29 mouse cellular contexts compared by ENCODE assay signal in the genomic region with DNA sequence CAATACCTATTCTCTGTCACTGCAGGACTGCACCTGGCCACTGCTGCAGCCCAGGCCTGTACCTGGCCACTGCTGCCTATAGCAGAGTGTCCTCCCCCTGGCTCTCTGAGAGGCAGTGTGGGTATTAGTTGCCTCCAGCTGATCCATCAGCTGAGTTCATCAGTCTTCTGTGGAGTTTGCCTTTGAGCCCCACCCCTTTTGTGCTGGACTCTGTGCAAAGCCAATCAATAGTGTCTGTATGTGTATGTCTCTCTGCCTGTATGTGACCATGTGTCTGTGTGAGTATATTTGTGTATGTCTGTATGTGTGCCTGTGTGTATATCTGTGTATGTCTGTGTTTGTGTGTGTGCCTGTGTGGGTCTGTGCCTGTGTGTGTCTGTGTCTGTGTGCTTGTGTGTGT. TPM values are rescaled to one million over a fixed set of nuclear protein-coding genes. Genes with fewer than 3 reads are reported as not detected.
DNase-seq lines count a peak whose midpoint lies in the region; ATAC-seq and TF ChIP-seq lines count a peak whose summit lies in the region.
"Had no signal": no experiment of that assay in that cellular context is flagged by ENCODE, and none has a peak within 500 bp of the region (broad histone marks: within the 10 kb centered on the region; RNA-seq: fewer than 3 reads in every experiment).

No protein-coding gene starts in this region.

- H3K4me2 ChIP-seq in intestine, postnatal 0 days (replicated peaks; ENCODE audit: low read depth): no peak overlapping the region
- no peak overlapping the region for H3K4me2 ChIP-seq in intestine, embryonic 15.5 days (replicated peaks)
- no peak overlapping the region for H3K4me2 ChIP-seq in liver, embryonic 15.5 days
- H3K4me2 ChIP-seq in liver, embryonic 11.5 days: no peak overlapping the region
- H3K4me2 ChIP-seq in liver, postnatal 0 days (ENCODE audit: low read depth, low read length): no peak overlapping the region
- H3K4me2 ChIP-seq: embryonic facial prominence, embryonic 13.5 days; embryonic facial prominence, embryonic 15.5 days; forebrain, embryonic 13.5 days; forebrain, embryonic 15.5 days had no signal

- H3K4me1 ChIP-seq in intestine, postnatal 0 days (replicated peaks; ENCODE audit: control insufficient read depth, insufficient read depth, low read length): no peaks in the 10 kb centered on the region
- no peaks in the 10 kb centered on the region for H3K4me1 ChIP-seq in intestine, embryonic 15.5 days (replicated peaks)
- no peaks in the 10 kb centered on the region for H3K4me1 ChIP-seq in liver, embryonic 15.5 days (replicated peaks)
- no peaks in the 10 kb centered on the region for H3K4me1 ChIP-seq in liver, embryonic 11.5 days (replicated peaks; ENCODE audit: control insufficient read depth, insufficient read depth, low read length)
- no peaks in the 10 kb centered on the region for H3K4me1 ChIP-seq in liver, postnatal 0 days (ENCODE audit: insufficient read depth)
- H3K4me1 ChIP-seq: embryonic facial prominence, embryonic 13.5 days; embryonic facial prominence, embryonic 15.5 days; forebrain, embryonic 13.5 days; forebrain, embryonic 15.5 days had no signal

- H3K9me3 ChIP-seq in intestine, postnatal 0 days (ENCODE audit: control insufficient read depth): no peaks in the 10 kb centered on the region
- H3K9me3 ChIP-seq in intestine, embryonic 15.5 days: no peaks in the 10 kb centered on the region
- H3K9me3 ChIP-seq in liver, embryonic 15.5 days (replicated peaks): no peaks in the 10 kb centered on the region
- no peaks in the 10 kb centered on the region for H3K9me3 ChIP-seq in liver, embryonic 11.5 days (ENCODE audit: control insufficient read depth, low read length)
- H3K9me3 ChIP-seq in liver, postnatal 0 days (ENCODE audit: low read length): no peaks in the 10 kb centered on the region
- H3K9me3 ChIP-seq: embryonic facial prominence, embryonic 13.5 days; embryonic facial prominence, embryonic 15.5 days; forebrain, embryonic 13.5 days; forebrain, embryonic 15.5 days; G1E had no signal

- H3K36me3 ChIP-seq in intestine, postnatal 0 days (ENCODE audit: control insufficient read depth, insufficient read depth): no peaks in the 10 kb centered on the region
- H3K36me3 ChIP-seq in intestine, embryonic 15.5 days: no peaks in the 10 kb centered on the region
- H3K36me3 ChIP-seq in liver, embryonic 15.5 days (replicated peaks): no peaks in the 10 kb centered on the region
- no peaks in the 10 kb centered on the region for H3K36me3 ChIP-seq in liver, embryonic 11.5 days (ENCODE audit: control insufficient read depth, insufficient read depth, low read length)
- H3K36me3 ChIP-seq in liver, postnatal 0 days (replicated peaks; ENCODE audit: insufficient read depth, low read length): no peaks in the 10 kb centered on the region
- H3K36me3 ChIP-seq: embryonic facial prominence, embryonic 13.5 days; embryonic facial prominence, embryonic 15.5 days; forebrain, embryonic 15.5 days; G1E had no signal

- no peak overlapping the region for H3K27ac ChIP-seq in intestine, postnatal 0 days (ENCODE audit: low read depth, low read length)
- no peak overlapping the region for H3K27ac ChIP-seq in intestine, embryonic 15.5 days
- no peak overlapping the region for H3K27ac ChIP-seq in liver, embryonic 15.5 days (replicated peaks)
- no peak overlapping the region for H3K27ac ChIP-seq in liver, embryonic 11.5 days (ENCODE audit: low read depth, low read length)
- H3K27ac ChIP-seq in liver, postnatal 0 days (ENCODE audit: low read depth): no peak overlapping the region
- H3K27ac ChIP-seq: embryonic facial prominence, embryonic 13.5 days; embryonic facial prominence, embryonic 15.5 days; forebrain, embryonic 13.5 days; forebrain, embryonic 15.5 days had no signal

- no peak for TF ChIP-seq CTCF in intestine, postnatal 0 days (IDR thresholded peaks at IDR 0.05; ENCODE audit: low read depth)
- no peak for TF ChIP-seq CTCF in liver, postnatal 0 days (IDR thresholded peaks at IDR 0.05; ENCODE audit: low read depth)

- peak; percentile 45; the same call in 1 of the 2 replicates for ATAC-seq in intestine, postnatal 0 days
- ATAC-seq in intestine, embryonic 15.5 days: no peak
- ATAC-seq in liver, embryonic 15.5 days (ENCODE audit: insufficient read depth): peak; percentile 40; the same call in 1 of the 2 replicates
- ATAC-seq in liver, embryonic 11.5 days (replicated peaks; ENCODE audit: low FRiP score): no peak
- ATAC-seq in erythroid progenitor cell, adult 5-6 weeks (replicated peaks; ENCODE audit: low FRiP score, poor library complexity, severe bottlenecking): 0 out of 2 replicates have a peak, but pooled peaks have one; percentile 10
- peak; percentile 95 for ATAC-seq in liver, postnatal 0 days
- ATAC-seq: activated CD4-positive, CD25-positive, alpha-beta regulatory T cell, adult 4 months; CD4-positive, CD25-positive, alpha-beta regulatory T cell, adult 4 months; forebrain, embryonic 13.5 days; forebrain, embryonic 15.5 days; Patski had no signal

- H3K9ac ChIP-seq in intestine, postnatal 0 days (ENCODE audit: low read depth, low read length): no peak overlapping the region
- no peak overlapping the region for H3K9ac ChIP-seq in intestine, embryonic 15.5 days
- H3K9ac ChIP-seq in liver, embryonic 15.5 days: no peak overlapping the region
- no peak overlapping the region for H3K9ac ChIP-seq in liver, embryonic 11.5 days (ENCODE audit: low read depth, low read length)
- H3K9ac ChIP-seq in liver, postnatal 0 days (replicated peaks): no peak overlapping the region
- H3K9ac ChIP-seq: embryonic facial prominence, embryonic 13.5 days; embryonic facial prominence, embryonic 15.5 days; forebrain, embryonic 13.5 days; forebrain, embryonic 15.5 days had no signal

- H3K27me3 ChIP-seq in intestine, postnatal 0 days (replicated peaks; ENCODE audit: control insufficient read depth, insufficient read depth, low read length): no peaks in the 10 kb centered on the region
- no peaks in the 10 kb centered on the region for H3K27me3 ChIP-seq in intestine, embryonic 15.5 days (replicated peaks)
- peaks cover 21% of the 10 kb centered on the region for H3K27me3 ChIP-seq in liver, embryonic 15.5 days
- no peaks in the 10 kb centered on the region for H3K27me3 ChIP-seq in liver, embryonic 11.5 days (replicated peaks; ENCODE audit: control insufficient read depth, insufficient read depth, low read length)
- H3K27me3 ChIP-seq in liver, postnatal 0 days (ENCODE audit: insufficient read depth, low read length): no peaks in the 10 kb centered on the region
- H3K27me3 ChIP-seq: CH12.LX; embryonic facial prominence, embryonic 13.5 days; embryonic facial prominence, embryonic 15.5 days; forebrain, embryonic 13.5 days; forebrain, embryonic 15.5 days had no signal

- DNase-seq in liver, embryonic 11.5 days (ENCODE audit: low spot score): no peak
- peak; percentile 36 for DNase-seq in liver, postnatal 0 days
- no peak for DNase-seq in left cerebral cortex, adult 9 months (ENCODE audit: low spot score in 2 of 2)
- DNase-seq in right cerebral cortex, adult 2 months (ENCODE audit: low spot score in 2 of 2): no peak
- DNase-seq: adrenal gland, adult 2 months; adrenal gland, postnatal 10 days; adrenal gland, postnatal 25 days; B cell, adult 2 months; cerebellum, adult 11 months; cerebellum, adult 18-20 months; cerebellum, adult 8-10 months; cerebellum, adult 9-11 months; cerebellum, postnatal 14 days; cerebellum, postnatal 36 days; embryo, embryonic 11 days had no signal

- no peak overlapping the region for H3K4me3 ChIP-seq in intestine, postnatal 0 days (ENCODE audit: low read depth, low read length)
- no peak overlapping the region for H3K4me3 ChIP-seq in intestine, embryonic 15.5 days (replicated peaks)
- H3K4me3 ChIP-seq in liver, embryonic 15.5 days (replicated peaks): no peak overlapping the region
- H3K4me3 ChIP-seq in liver, embryonic 11.5 days (ENCODE audit: low read depth, low read length): no peak overlapping the region
- H3K4me3 ChIP-seq in liver, postnatal 0 days (ENCODE audit: low read depth, low read length): no peak overlapping the region
- H3K4me3 ChIP-seq: embryonic facial prominence, embryonic 13.5 days; embryonic facial prominence, embryonic 15.5 days; erythroblast, embryonic 14.5 days; forebrain, embryonic 13.5 days; forebrain, embryonic 15.5 days had no signal

- no peak for TF ChIP-seq EP300 in liver, postnatal 0 days (IDR thresholded peaks at IDR 0.05; ENCODE audit: low read depth)

RNA-seq across cellular contexts. Expression of a gene that starts 7.0 kb away (rescaled TPM):
- 7.6 and 8.2 TPM in 2 replicates for polyA plus RNA-seq in intestine, postnatal 0 days (2015; fragmentation: Nextera tagmentation; extraction: Ambion mirVana)
- polyA plus RNA-seq in intestine, embryonic 15.5 days (2015; fragmentation: Nextera tagmentation; extraction: Ambion mirVana): 9.6 and 11.2 TPM in 2 replicates
- 4.1 and 4.9 TPM in 2 replicates for polyA plus RNA-seq in liver, embryonic 15.5 days (2015; fragmentation: Nextera tagmentation; extraction: Ambion mirVana)
- polyA plus RNA-seq in liver, embryonic 11.5 days (2014; fragmentation: Nextera tagmentation; extraction: Ambion mirVana): 12.9 and 13.8 TPM in 2 replicates
- total RNA-seq in erythroid progenitor cell, adult 5-6 weeks (2015; ENCODE audit: low replicate concordance): 12.6 and 32.4 TPM in 2 replicates
- total RNA-seq in erythroid progenitor cell, adult 5-6 weeks (2017; ENCODE audit: low replicate concordance): 13.6 and 17.1 TPM in 2 replicates
- 3.5 and 3.9 TPM in 2 replicates for polyA plus RNA-seq in liver, postnatal 0 days (2015; fragmentation: Nextera tagmentation; extraction: Ambion mirVana)

Comparison
In these comparisons a context has a peak if more than half of its experiments do, and no peak if none do; other contexts are left out.
1. ATAC-seq: peak in intestine, postnatal 0 days (single experiment), liver, embryonic 15.5 days (single experiment), erythroid progenitor cell, adult 5-6 weeks (single experiment) and liver, postnatal 0 days (single experiment); none in intestine, embryonic 15.5 days (single experiment) and liver, embryonic 11.5 days (single experiment).